ENCODE assay signal across 8 mouse cellular contexts in the genomic region with DNA sequence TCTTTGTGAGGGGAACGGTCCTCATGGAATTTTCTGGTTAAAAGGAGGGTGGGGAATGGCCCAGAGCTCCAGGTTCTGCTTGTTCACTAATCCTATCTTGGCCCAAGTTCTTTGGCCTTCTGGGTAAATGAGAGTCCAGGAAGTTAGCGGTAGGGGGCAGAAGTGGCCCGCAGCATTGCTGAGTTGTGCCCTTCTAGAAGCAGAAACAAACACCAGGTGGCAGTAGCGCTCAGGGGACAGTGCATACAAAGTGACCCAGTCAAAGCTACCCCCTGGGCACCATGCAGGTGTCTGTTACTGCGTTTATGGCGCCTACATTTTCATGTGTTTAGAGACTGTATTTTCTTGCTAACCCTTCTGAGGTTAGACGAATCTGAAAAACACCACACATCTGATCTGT. TPM values are rescaled to one million over a fixed set of nuclear protein-coding genes. Genes with fewer than 3 reads are reported as not detected.
DNase-seq lines count a peak whose midpoint lies in the region.

No protein-coding gene starts in this region.

- H3K4me1 ChIP-seq in midbrain, embryonic 10.5 days, result peaks cover 39% of the 10 kb centered on the region

- no peaks in the 10 kb centered on the region for H3K36me3 ChIP-seq in midbrain, embryonic 10.5 days

- H3K4me3 ChIP-seq in midbrain, embryonic 10.5 days, result no peak overlapping the region

- DNase-seq in T-cell, adult 2 months (ENCODE audit: low spot score), result peak; percentile 84
- peak; percentile 78 to 89 for DNase-seq in cerebellum, postnatal 4 days (ENCODE audit: low spot score in 2 of 2)
- DNase-seq in gastrocnemius, adult 8-10 months (ENCODE audit: low spot score in 2 of 2), result peak; percentile 75 to 78
- peak; percentile 95 for DNase-seq in induced T-regulatory cell, adult 2 months (ENCODE audit: low read depth)
- DNase-seq in left cerebral cortex, adult 8-10 months (ENCODE audit: low spot score in 2 of 2), result peak; percentile 61 to 67
- DNase-seq in midbrain, embryonic 10.5 days (ENCODE audit: low spot score), result peak; percentile 84
- DNase-seq in right cerebral cortex, postnatal 36 days (ENCODE audit: low spot score in 2 of 2), result peak; percentile 66 to 72
- peak; percentile 91 to 92 for DNase-seq in urinary bladder, postnatal 36 days (ENCODE audit: low spot score in 2 of 2)

- WGBS in midbrain, embryonic 10.5 days, result 9% methylated on average over 7 of the region's 7 CpGs

- no peak overlapping the region for H3K27ac ChIP-seq in midbrain, embryonic 10.5 days (replicated peaks)

- no peaks in the 10 kb centered on the region for H3K9me3 ChIP-seq in midbrain, embryonic 10.5 days (replicated peaks)

- H3K27me3 ChIP-seq in midbrain, embryonic 10.5 days (ENCODE audit: low read depth, poor library complexity, severe bottlenecking), result peaks cover 58% of the 10 kb centered on the region

RNA-seq across cellular contexts. Expression of a gene that starts 8.1 kb away (rescaled TPM):
- total RNA-seq in gastrocnemius, adult 8-10 months (2022), result not detected
- total RNA-seq in left cerebral cortex, adult 8-10 months (2022), result 1 to 10 TPM; 3.7 to 4.7 (median 4.1) TPM
- 1.0 and 1.7 TPM in 2 replicates for polyA plus RNA-seq in midbrain, embryonic 10.5 days (2016; fragmentation: Nextera tagmentation; extraction: Ambion mirVana)

RNA-seq across cellular contexts. Expression of a gene that starts 27.0 kb away (rescaled TPM):
- total RNA-seq in gastrocnemius, adult 8-10 months (2022), result not detected
- under 1 TPM; 0.32 to 0.67 (median 0.57) TPM for total RNA-seq in left cerebral cortex, adult 8-10 months (2022)
- 0.17 TPM in 1 of 2 replicates, not detected in the other for polyA plus RNA-seq in midbrain, embryonic 10.5 days (2016; fragmentation: Nextera tagmentation; extraction: Ambion mirVana)

RNA-seq across cellular contexts. Expression of a gene that starts 28.9 kb away (rescaled TPM):
- total RNA-seq in gastrocnemius, adult 8-10 months (2022), result 10 to 100 TPM in 3 of 4 experiments, 1 to 10 TPM in 1; 9.0 to 14.8 (median 10.9) TPM
- 10 to 100 TPM in 3 of 4 experiments, 1 to 10 TPM in 1; 9.6 to 15.4 (median 12.5) TPM for total RNA-seq in left cerebral cortex, adult 8-10 months (2022)
- polyA plus RNA-seq in midbrain, embryonic 10.5 days (2016; fragmentation: Nextera tagmentation; extraction: Ambion mirVana), result 70.8 and 79.2 TPM in 2 replicates

RNA-seq across cellular contexts. Expression of a gene that starts 47.1 kb away (rescaled TPM):
- total RNA-seq in gastrocnemius, adult 8-10 months (2022), result under 1 TPM in 1 of 4 experiments, not detected in 3; 0.20 TPM
- 1 to 10 TPM; 5.2 to 9.1 (median 7.9) TPM for total RNA-seq in left cerebral cortex, adult 8-10 months (2022)
- 76.2 and 95.8 TPM in 2 replicates for polyA plus RNA-seq in midbrain, embryonic 10.5 days (2016; fragmentation: Nextera tagmentation; extraction: Ambion mirVana)

RNA-seq across cellular contexts. Expression of a gene that starts 53.5 kb away (rescaled TPM):
- not detected for total RNA-seq in gastrocnemius, adult 8-10 months (2022)
- 1 to 10 TPM in 3 of 4 experiments, under 1 TPM in 1; 0.27 to 5.6 (median 3.3) TPM for total RNA-seq in left cerebral cortex, adult 8-10 months (2022)
- polyA plus RNA-seq in midbrain, embryonic 10.5 days (2016; fragmentation: Nextera tagmentation; extraction: Ambion mirVana), result 0.09 and 0.16 TPM in 2 replicates
